8 mouse cellular contexts compared by ENCODE assay signal in the genomic region with DNA sequence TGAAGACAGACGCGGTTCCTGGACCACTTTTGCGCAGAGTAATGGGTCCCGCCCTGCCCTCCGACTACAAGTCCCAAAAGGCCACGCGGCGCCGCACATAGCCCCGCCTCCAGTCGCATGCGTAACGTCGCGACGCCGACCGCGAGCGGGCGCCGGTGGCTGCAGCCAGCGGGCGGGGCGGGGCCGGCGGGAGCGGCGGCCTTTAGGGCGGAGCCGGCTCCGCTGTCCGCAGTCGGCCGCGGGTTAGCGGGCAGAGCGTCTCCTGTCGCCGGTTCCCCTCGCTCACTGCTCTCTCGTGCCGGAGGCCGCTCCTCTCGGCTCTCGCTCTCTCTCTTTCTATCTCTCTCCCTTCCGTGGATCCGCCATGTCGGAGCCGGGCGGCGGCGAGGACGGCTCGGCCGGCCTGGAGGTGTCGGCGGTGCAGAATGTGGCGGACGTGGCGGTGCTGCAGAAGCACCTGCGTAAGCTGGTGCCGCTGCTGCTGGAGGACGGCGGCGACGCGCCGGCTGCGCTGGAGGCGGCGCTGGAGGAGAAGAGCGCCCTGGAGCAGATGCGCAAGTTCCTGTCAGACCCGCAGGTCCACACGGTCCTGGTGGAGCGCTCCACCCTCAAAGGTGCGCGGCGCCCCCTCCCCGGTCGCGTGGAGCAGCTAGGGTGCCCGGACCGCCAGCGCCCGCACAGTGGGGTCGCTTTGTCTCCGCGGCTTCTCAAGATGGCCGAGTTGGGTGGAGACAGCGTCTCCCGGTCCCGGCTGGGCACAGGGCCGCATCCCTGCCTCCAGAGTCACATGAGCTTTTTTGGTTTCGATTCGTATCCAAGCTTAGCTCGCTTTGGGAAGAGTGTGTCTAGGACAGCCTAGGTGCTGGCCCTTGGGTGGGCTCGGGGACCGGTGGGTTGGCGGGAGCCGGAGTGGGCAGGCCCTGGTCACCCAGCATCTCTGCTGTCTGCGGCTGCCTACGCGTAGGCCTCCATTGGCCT. TPM values are rescaled to one million over a fixed set of nuclear protein-coding genes. Genes with fewer than 3 reads are reported as not detected.
DNase-seq lines count a peak whose midpoint lies in the region; ATAC-seq lines count a peak whose summit lies in the region.

Gene Dync1h1, plus strand, starts transcription at position 212 of the 978 bp plus-strand sequence.

- peak within 1 kb of the TSS; percentile 100 for H3K4me3 ChIP-seq in heart, embryonic 13.5 days
- H3K4me3 ChIP-seq in liver, embryonic 12.5 days, result peak within 1 kb of the TSS; percentile 98
- H3K4me3 ChIP-seq in stomach, embryonic 15.5 days (replicated peaks), result peak within 1 kb of the TSS; percentile 99

- DNase-seq in CD4-positive helper T cell, adult 2 months (ENCODE audit: low read depth, low spot score), result peak; percentile 93
- DNase-seq in brain, embryonic 18.5 days (ENCODE audit: low read depth, low spot score), result peak; percentile 83
- peak; percentile 98 for DNase-seq in kidney, postnatal 10 days
- peak; percentile 84 to 90 for DNase-seq in natural killer cell, adult 2 months (ENCODE audit: low spot score in 2 of 2)

- peak; percentile 95 for ATAC-seq in erythroid progenitor cell, adult 5-6 weeks (replicated peaks; ENCODE audit: low FRiP score, poor library complexity, severe bottlenecking)
- peak; percentile 89 for ATAC-seq in heart, embryonic 13.5 days (ENCODE audit: extremely low read depth, insufficient number of reproducible peaks, low FRiP score, low TSS enrichment)
- peak; percentile 93 for ATAC-seq in liver, embryonic 12.5 days
- ATAC-seq in stomach, embryonic 15.5 days (ENCODE audit: insufficient read depth, low FRiP score, low read depth), result peak; percentile 94

- peak within 1 kb of the TSS; percentile 99 for H3K9ac ChIP-seq in heart, embryonic 13.5 days
- H3K9ac ChIP-seq in liver, embryonic 12.5 days, result peak within 1 kb of the TSS; percentile 98
- H3K9ac ChIP-seq in stomach, embryonic 15.5 days, result peak within 1 kb of the TSS; percentile 98

- H3K36me3 ChIP-seq in heart, embryonic 13.5 days, result 0 out of 2 replicates have a peak, but pooled peaks cover 4% of the 10 kb centered on the region
- peaks cover 4% of the 10 kb centered on the region for H3K36me3 ChIP-seq in liver, embryonic 12.5 days
- peaks cover 3% of the 10 kb centered on the region; the same call in 1 of the 2 replicates for H3K36me3 ChIP-seq in stomach, embryonic 15.5 days

- H3K4me2 ChIP-seq in heart, embryonic 13.5 days, result peak within 1 kb of the TSS; percentile 95
- peak within 1 kb of the TSS; percentile 90 for H3K4me2 ChIP-seq in liver, embryonic 12.5 days
- peak within 1 kb of the TSS; percentile 62 for H3K4me2 ChIP-seq in stomach, embryonic 15.5 days

- H3K9me3 ChIP-seq in heart, embryonic 13.5 days, result no peaks in the 10 kb centered on the region
- H3K9me3 ChIP-seq in liver, embryonic 12.5 days (replicated peaks), result no peaks in the 10 kb centered on the region
- H3K9me3 ChIP-seq in stomach, embryonic 15.5 days, result no peaks in the 10 kb centered on the region

- WGBS in heart, embryonic 13.5 days, result under 1% methylated on average over 105 of the region's 105 CpGs
- WGBS in liver, embryonic 12.5 days (ENCODE audit: insufficient replicate concordance), result under 1% methylated on average over 104 of the region's 105 CpGs
- WGBS in stomach, embryonic 15.5 days, result under 1% methylated on average over 105 of the region's 105 CpGs

- H3K27me3 ChIP-seq in heart, embryonic 13.5 days (replicated peaks), result peaks cover 10% of the 10 kb centered on the region
- H3K27me3 ChIP-seq in liver, embryonic 12.5 days (replicated peaks), result peaks cover 12% of the 10 kb centered on the region; the same call in 1 of the 2 replicates
- no peaks in the 10 kb centered on the region for H3K27me3 ChIP-seq in stomach, embryonic 15.5 days (replicated peaks)

- peak within 1 kb of the TSS; percentile 99 for H3K27ac ChIP-seq in heart, embryonic 13.5 days (replicated peaks)
- peak within 1 kb of the TSS; percentile 98 for H3K27ac ChIP-seq in liver, embryonic 12.5 days
- peak within 1 kb of the TSS; percentile 98 for H3K27ac ChIP-seq in stomach, embryonic 15.5 days

- H3K4me1 ChIP-seq in heart, embryonic 13.5 days, result peaks cover 32% of the 10 kb centered on the region
- H3K4me1 ChIP-seq in liver, embryonic 12.5 days, result peaks cover 43% of the 10 kb centered on the region
- peaks cover 12% of the 10 kb centered on the region for H3K4me1 ChIP-seq in stomach, embryonic 15.5 days

RNA-seq across cellular contexts. Expression of gene Dync1h1, which starts in this region (rescaled TPM):
- 66.2 and 96.2 TPM in 2 replicates for total RNA-seq in erythroid progenitor cell, adult 5-6 weeks (2015; ENCODE audit: low replicate concordance)
- total RNA-seq in erythroid progenitor cell, adult 5-6 weeks (2017; ENCODE audit: low replicate concordance), result 107 and 116 TPM in 2 replicates
- polyA plus RNA-seq in heart, embryonic 13.5 days (2015; fragmentation: Nextera tagmentation; extraction: Ambion mirVana), result 41.7 and 42.0 TPM in 2 replicates
- 20.5 and 23.0 TPM in 2 replicates for polyA plus RNA-seq in liver, embryonic 12.5 days (2016; fragmentation: Nextera tagmentation; extraction: Ambion mirVana)
- polyA plus RNA-seq in stomach, embryonic 15.5 days (2015; fragmentation: Nextera tagmentation; extraction: Ambion mirVana), result 41.5 and 41.9 TPM in 2 replicates

Comparison
In these comparisons a context has a peak if more than half of its experiments do, and no peak if none do; other contexts are left out.
1. Peak in every context shown above with its lines: DNase-seq, ATAC-seq, H3K4me3 ChIP-seq and H3K27ac ChIP-seq.